Mouse (Mus musculus): ENCODE data around the gene Mmp11. TPM values are rescaled to one million over a fixed set of nuclear protein-coding genes. Genes with fewer than 3 reads are reported as not detected.
A peak's percentile ranks its signal among the peaks of the same experiment; 100 is the strongest.

The Mmp11 gene
- 30.1 and 32.2 TPM in 2 replicates for polyA plus RNA-seq (2015; fragmentation: Nextera tagmentation; extraction: Ambion mirVana)

DNA sequence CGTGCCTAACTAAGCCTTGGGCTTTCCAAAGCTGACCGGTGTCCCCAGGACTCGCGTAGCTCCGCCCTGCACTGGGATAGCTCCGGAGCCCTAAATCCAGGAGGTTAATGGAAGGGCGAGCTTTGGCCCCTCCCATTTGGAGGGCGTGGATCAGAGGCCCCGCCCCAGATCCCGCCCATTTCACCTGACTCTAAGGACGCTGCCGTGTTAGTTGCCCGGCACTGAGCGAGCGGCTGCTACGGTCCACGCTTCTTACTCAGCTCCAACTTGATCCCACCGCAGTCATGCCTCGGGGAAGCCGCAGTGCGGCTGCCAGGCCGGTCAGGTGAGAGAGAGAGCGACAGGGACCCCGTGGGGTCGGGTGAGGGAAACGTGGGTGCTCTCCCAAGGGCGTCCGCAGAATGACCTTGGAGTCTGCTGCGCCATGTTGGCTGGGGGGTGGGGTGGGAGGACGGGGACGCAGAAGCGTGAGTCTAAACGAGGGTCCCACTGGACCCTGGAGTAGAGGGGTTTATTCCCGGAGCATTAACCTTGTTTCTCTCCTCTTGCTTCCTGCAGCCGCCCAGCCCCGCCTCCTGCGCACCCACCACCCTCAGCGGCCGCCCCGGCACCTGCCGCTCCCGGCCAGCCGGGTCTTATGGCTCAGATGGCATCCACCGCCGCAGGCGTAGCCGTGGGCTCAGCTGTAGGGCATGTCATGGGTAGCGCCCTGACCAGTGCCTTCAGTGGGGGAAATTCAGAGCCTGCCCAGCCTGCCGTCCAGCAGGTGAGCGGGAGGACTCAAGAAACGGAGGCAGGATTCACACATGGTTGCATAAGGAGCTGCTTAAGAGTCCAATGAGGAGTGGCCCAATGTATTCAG lies at the start of gene Mmp11:
Mmp11 (minus strand) TSS at position 817 of the 862 bp plus-strand sequence.
- Histone ChIP-seq H3K4me1 (replicated peaks) (peaks cover 23% of the 10 kb centered on the region), H3K4me3 (replicated peaks) (peak within 1 kb of the TSS; percentile 62), H3K36me3 (no peaks in the 10 kb centered on the region), H3K27ac (peak within 1 kb of the TSS; percentile 72; the same call in 1 of the 2 replicates), H3K9ac (peak within 1 kb of the TSS; percentile 58), H3K4me2 (replicated peaks) (peak within 1 kb of the TSS; percentile 79), H3K9me3 (no peaks in the 10 kb centered on the region), H3K27me3 (replicated peaks) (0 out of 2 replicates have a peak, but pooled peaks cover 9% of the 10 kb centered on the region)
- 2% methylated on average over 51 of the region's 51 CpGs for WGBS
- ATAC-seq = peak; percentile 89

DNA sequence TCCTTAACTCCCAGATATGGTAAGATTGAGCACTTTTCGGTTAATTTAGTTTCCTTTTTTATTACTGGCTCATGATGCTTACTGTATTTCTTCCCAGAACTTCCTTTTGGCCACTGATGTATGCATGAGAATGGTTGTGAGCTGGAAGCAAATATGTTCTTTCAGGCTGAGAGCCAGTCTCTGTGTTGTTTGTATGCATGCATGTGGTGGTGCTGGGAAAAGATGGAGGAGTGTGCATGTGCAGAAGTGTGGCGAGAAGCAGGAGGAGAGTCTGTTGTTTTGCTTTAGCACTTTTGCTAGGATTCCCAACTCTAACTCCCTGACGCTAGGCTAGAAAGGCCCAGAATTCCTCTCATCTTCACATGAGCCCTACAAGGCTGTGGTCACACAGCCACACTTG lies 43.1 kb upstream of the Mmp11 start:
- Histone ChIP-seq H3K36me3 (no peaks in the 10 kb centered on the region), H3K4me2 (replicated peaks) (no peak overlapping the region), H3K27me3 (replicated peaks) (no peaks in the 10 kb centered on the region), H3K27ac (no peak overlapping the region), H3K9ac (no peak overlapping the region), H3K4me3 (replicated peaks) (no peak overlapping the region), H3K4me1 (replicated peaks) (no peaks in the 10 kb centered on the region), H3K9me3 (no peaks in the 10 kb centered on the region)
- ATAC-seq = no peak
- WGBS = 77% methylated on average over 3 of the region's 3 CpGs

GRCm38 (mm10) chr10:75978835-75979157 lies 42.5 kb upstream of the Mmp11 start:
- H3K4me3 ChIP-seq (replicated peaks) = no peak overlapping the region
- WGBS = 88% methylated on average over 5 of the region's 5 CpGs
- no peaks in the 10 kb centered on the region for H3K9me3 ChIP-seq
- H3K27me3 ChIP-seq (replicated peaks) = no peaks in the 10 kb centered on the region
- H3K36me3 ChIP-seq = no peaks in the 10 kb centered on the region
- H3K4me1 ChIP-seq (replicated peaks) = no peaks in the 10 kb centered on the region
- no peak overlapping the region for H3K9ac ChIP-seq
- ATAC-seq = no peak
- no peak overlapping the region for H3K27ac ChIP-seq
- H3K4me2 ChIP-seq (replicated peaks) = no peak overlapping the region

DNA sequence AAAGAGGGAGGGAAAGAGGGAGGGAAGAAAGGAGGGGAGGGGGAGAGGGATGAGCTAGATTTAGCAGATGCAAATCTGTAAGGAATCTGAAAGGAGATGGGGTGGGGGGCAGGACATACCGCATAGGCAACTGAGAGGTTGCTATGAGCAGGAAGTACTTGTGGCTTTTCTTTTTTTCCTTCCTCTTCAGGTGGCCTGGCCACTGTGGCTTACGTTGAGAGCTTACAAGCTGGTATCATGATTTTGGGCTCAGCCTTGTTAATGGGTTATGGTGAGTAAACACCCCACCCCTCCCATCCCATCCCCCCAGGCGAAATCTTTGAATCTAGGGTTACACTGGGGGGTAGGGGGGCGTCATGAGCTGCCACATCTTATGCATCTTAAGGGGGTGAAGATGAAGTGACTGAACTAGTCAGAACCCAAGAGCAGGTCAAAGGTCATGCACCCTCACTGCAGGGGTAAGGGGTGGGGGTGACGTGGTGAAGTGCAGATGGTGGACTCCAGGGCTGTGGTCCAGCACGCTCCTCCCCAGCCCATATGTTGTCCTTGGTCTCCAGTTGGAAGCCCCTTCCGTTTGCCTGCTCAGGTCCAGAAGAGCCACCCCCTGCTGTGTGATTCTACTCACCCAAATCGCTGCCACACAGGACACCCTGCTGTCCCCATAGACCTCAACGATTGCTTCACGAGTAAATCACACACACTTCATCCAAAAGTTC lies 42.0 kb upstream of the Mmp11 start:
- Histone ChIP-seq H3K36me3 (no peaks in the 10 kb centered on the region), H3K27ac (no peak overlapping the region), H3K4me2 (replicated peaks) (no peak overlapping the region), H3K4me1 (replicated peaks) (no peaks in the 10 kb centered on the region), H3K9me3 (no peaks in the 10 kb centered on the region), H3K27me3 (replicated peaks) (no peaks in the 10 kb centered on the region), H3K9ac (no peak overlapping the region), H3K4me3 (replicated peaks) (no peak overlapping the region)
- WGBS = 52% methylated on average over 10 of the region's 10 CpGs
- no peak for ATAC-seq

GRCm38 (mm10) chr10:75975216-75975615 lies 38.9 kb upstream of the Mmp11 start:
- no peaks in the 10 kb centered on the region for H3K36me3 ChIP-seq
- H3K27ac ChIP-seq = no peak overlapping the region
- no peak overlapping the region for H3K9ac ChIP-seq
- no peak for ATAC-seq
- no peaks in the 10 kb centered on the region for H3K27me3 ChIP-seq (replicated peaks)
- H3K4me3 ChIP-seq (replicated peaks) = no peak overlapping the region
- H3K9me3 ChIP-seq = no peaks in the 10 kb centered on the region
- 81% methylated on average over 5 of the region's 5 CpGs for WGBS
- no peaks in the 10 kb centered on the region for H3K4me1 ChIP-seq (replicated peaks)
- H3K4me2 ChIP-seq (replicated peaks) = no peak overlapping the region

- no peak for ATAC-seq
- no peaks in the 10 kb centered on the region for H3K9me3 ChIP-seq
- 90% methylated on average over 10 of the region's 10 CpGs for WGBS
Measured at GRCm38 (mm10) chr10:75973846-75974245, 37.5 kb upstream of the Mmp11 start.

GRCm38 (mm10) chr10:75954381-75954811 lies 18.1 kb upstream of the Mmp11 start, which contains the start of gene Gm5134:
Gene Gm5134, plus strand, starts transcription at chr10:75954514.
- H3K9me3 ChIP-seq = no peaks in the 10 kb centered on the region
- H3K9ac ChIP-seq = no peak within 1 kb of the TSS
- peak within 1 kb of the TSS; percentile 20 for H3K4me3 ChIP-seq (replicated peaks)
- H3K27me3 ChIP-seq (replicated peaks) = peaks cover 6% of the 10 kb centered on the region
- no peak for ATAC-seq
- H3K27ac ChIP-seq = no peak within 1 kb of the TSS
- WGBS = 31% methylated on average over 20 of the region's 20 CpGs
- peaks cover 11% of the 10 kb centered on the region; the same call in 1 of the 2 replicates for H3K4me1 ChIP-seq (replicated peaks)
- peak within 1 kb of the TSS; percentile 53 for H3K4me2 ChIP-seq (replicated peaks)
- H3K36me3 ChIP-seq = no peaks in the 10 kb centered on the region

More at GRCm38 (mm10) chr10:75973846-75974245, 37.5 kb upstream of the Mmp11 start:
- no peaks in the 10 kb centered on the region for H3K27me3 ChIP-seq (replicated peaks)
- no peak overlapping the region for H3K9ac ChIP-seq
- no peaks in the 10 kb centered on the region for H3K4me1 ChIP-seq (replicated peaks)
- H3K4me3 ChIP-seq (replicated peaks) = no peak overlapping the region
- no peaks in the 10 kb centered on the region for H3K36me3 ChIP-seq
- no peak overlapping the region for H3K4me2 ChIP-seq (replicated peaks)
- no peak overlapping the region for H3K27ac ChIP-seq

GRCm38 (mm10) chr10:75951424-75952050 lies 15.2 kb upstream of the Mmp11 start:
- 2% methylated on average over 13 of the region's 13 CpGs for WGBS
- Histone ChIP-seq H3K27ac (no peak overlapping the region), H3K9me3 (no peaks in the 10 kb centered on the region), H3K36me3 (no peaks in the 10 kb centered on the region), H3K4me3 (replicated peaks) (peak overlapping the region; percentile 40), H3K4me1 (replicated peaks) (peaks cover 11% of the 10 kb centered on the region; the same call in 1 of the 2 replicates), H3K9ac (peak overlapping the region; percentile 58), H3K4me2 (replicated peaks) (peak overlapping the region; percentile 97), H3K27me3 (replicated peaks) (peaks cover 6% of the 10 kb centered on the region)
- peak; percentile 29; the same call in 1 of the 2 replicates for ATAC-seq

GRCm38 (mm10) chr10:75950791-75951210 lies 14.5 kb upstream of the Mmp11 start:
- ATAC-seq = peak; percentile 64
- Histone ChIP-seq H3K9me3 (no peaks in the 10 kb centered on the region), H3K4me2 (replicated peaks) (peak overlapping the region; percentile 97), H3K27ac (no peak overlapping the region), H3K27me3 (replicated peaks) (peaks cover 6% of the 10 kb centered on the region), H3K4me3 (replicated peaks) (peak overlapping the region; percentile 40), H3K36me3 (no peaks in the 10 kb centered on the region), H3K9ac (peak overlapping the region; percentile 58), H3K4me1 (replicated peaks) (peaks cover 11% of the 10 kb centered on the region; the same call in 1 of the 2 replicates)
- WGBS = 3% methylated on average over 23 of the region's 23 CpGs

DNA sequence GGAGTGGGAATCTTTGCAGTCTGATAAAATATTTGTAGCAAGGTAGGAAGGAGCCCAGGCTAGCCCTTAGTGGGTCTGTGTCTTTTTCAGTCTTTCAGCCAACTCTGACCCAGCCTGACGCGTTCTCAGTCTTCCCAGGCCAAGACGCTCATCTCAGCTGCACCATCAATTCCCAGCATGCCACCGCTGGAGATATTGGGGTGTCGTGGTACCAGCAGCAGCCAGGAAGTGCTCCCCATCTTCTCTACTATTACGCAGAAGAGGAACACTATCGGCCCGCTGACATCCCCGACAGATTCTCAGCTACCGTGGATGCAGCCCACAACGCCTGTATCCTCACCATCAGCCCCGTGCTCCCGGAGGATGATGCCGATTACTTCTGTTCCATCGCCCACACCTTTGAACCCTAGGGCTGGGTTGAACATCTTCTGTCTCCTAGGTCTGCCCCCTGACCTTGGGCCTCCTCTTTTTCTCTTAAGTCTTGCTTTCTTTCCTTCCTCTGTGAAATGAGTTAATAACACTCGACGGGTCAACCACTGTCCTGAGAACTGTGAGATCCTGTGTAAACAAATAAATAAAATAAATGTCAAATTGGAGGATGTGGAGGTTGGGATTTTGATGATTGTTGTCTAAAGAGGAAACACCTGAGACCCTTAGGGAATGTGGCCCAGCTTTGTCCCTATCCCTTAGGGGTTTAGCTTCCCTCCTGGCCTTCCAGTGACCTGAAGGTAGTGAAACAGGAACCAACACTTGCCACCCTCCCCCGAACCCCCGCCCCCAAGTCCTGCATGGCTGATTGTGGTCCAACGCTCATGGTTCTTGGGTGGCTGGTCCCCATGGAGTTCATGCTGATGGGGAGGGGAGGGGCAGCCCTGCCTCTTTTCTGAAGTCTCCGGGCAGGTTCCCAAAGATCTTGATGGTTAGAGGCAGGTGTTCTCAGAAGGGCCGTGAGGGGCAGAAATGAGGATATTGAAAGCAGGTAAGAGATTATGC lies 13.1 kb upstream of the Mmp11 start:
- Histone ChIP-seq H3K4me3 (replicated peaks) (no peak overlapping the region), H3K27me3 (replicated peaks) (peaks cover 4% of the 10 kb centered on the region), H3K27ac (no peak overlapping the region), H3K9me3 (no peaks in the 10 kb centered on the region), H3K4me2 (replicated peaks) (no peak overlapping the region), H3K4me1 (replicated peaks) (peaks cover 9% of the 10 kb centered on the region; the same call in 1 of the 2 replicates), H3K9ac (no peak overlapping the region), H3K36me3 (no peaks in the 10 kb centered on the region)
- WGBS = 76% methylated on average over 22 of the region's 22 CpGs
- no peak for ATAC-seq

DNA sequence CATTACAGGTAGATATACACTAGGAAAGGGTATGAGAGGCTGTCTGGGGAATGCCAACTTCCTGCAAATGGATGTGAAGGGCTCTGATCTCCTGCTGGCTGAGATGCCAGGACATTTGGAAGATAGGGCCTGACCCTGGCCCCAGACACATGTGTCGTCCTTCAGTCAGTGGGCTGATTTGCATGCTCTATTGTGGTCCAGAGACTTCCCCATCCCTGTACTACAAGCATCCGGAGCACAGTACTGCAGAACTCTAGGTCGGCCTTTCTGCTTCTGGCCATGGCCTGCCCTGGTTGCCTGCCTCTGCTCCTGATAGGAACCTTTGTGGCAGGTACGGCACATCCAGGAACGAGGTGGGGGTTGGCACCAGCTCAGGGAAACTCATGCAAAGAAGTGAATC lies 11.8 kb upstream of the Mmp11 start:
- H3K36me3 ChIP-seq = no peaks in the 10 kb centered on the region
- H3K9me3 ChIP-seq = no peaks in the 10 kb centered on the region
- H3K9ac ChIP-seq = no peak overlapping the region
- no peaks in the 10 kb centered on the region for H3K27me3 ChIP-seq (replicated peaks)
- WGBS = 79% methylated on average over 5 of the region's 5 CpGs
- no peak overlapping the region for H3K4me2 ChIP-seq (replicated peaks)
- H3K4me1 ChIP-seq (replicated peaks) = peaks cover 9% of the 10 kb centered on the region; the same call in 1 of the 2 replicates
- H3K4me3 ChIP-seq (replicated peaks) = no peak overlapping the region
- no peak overlapping the region for H3K27ac ChIP-seq
- no peak for ATAC-seq

Data from intestine, embryonic 15.5 days (tissue).